Mouse (Mus musculus) heart, adult 2 months (tissue): Measurements from ENCODE around the gene Slc44a3.

Experiments used
- CTCF ChIP-seq: fragments of 200-600 bp; IDR thresholded peaks from 2 replicates; pipeline ENCODE4 v1.8.1; 2022; ENCODE audit warnings: antibody characterized with exemption, mild to moderate bottlenecking, moderate library complexity
- EP300 ChIP-seq: fragments of 200-500 bp; IDR thresholded peaks from 2 replicates; pipeline ENCODE4 v1.6.1; 2011; ENCODE audit warnings: low read depth, low read length, control low read depth; ENCODE audit not compliant: insufficient read depth
- POLR2A ChIP-seq: fragments of 200-500 bp; IDR thresholded peaks from 2 replicates; pipeline ENCODE4 v1.6.1; 2011; ENCODE audit warnings: mild to moderate bottlenecking, low read depth, low read length, control low read depth; ENCODE audit not compliant: insufficient read depth

DNA sequence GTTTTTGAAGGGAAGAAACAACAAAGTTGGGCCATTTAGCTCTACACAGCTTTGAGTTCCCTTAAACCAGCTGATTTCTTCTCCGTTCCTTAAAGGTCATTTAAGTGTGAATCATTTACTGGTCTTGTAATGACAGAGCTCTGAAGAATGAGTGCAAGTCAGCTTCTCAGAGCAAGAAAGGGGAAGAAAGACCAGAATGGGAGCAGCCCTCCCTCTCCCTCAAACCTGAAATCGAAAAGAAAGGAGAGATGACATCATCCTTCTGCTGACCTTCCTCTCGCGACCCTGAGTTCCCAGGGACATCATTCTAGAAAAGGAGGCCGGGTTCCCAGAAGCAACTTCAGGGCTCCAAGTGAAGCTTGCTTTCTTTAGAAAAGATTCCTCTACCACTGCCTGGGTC is 41.3 kb downstream of the Slc44a3 start:
- no peak for TF ChIP-seq CTCF
- TF ChIP-seq POLR2A, result no peak
- no peak for TF ChIP-seq EP300
